Mouse (Mus musculus): Measurements from ENCODE around the gene Gm13277. TPM values are rescaled to one million over a fixed set of nuclear protein-coding genes. Genes with fewer than 3 reads are reported as not detected.
"Not testable (repeated sequence)": the region's sequence is repeated elsewhere in the genome, so short reads cannot be mapped to it uniquely, and the experiment has no call there.

Gene Gm13277
- polyA plus RNA-seq, 1 experiment = not detected

DNA sequence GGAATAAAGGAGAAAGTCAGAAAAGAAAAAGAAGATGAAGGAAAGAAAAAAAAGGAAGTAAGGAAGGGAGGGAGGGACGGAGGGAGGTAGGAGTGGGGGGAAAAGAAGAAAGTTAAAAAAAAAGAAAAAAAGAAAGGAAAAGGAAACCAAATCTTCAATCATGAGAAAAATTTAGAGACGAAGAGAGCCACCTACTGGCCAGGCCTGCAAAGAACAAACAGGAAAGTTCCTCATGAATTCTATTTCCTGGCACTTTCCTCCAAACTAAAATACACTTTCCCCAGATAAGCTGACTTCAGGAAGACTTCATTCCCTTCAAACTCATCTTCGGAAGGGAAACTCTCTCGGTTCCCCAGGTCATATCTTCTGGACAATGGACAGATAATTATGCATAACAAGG is 42.1 kb downstream of the Gm13277 start:
- peak; percentile 38 for DNase-seq (ENCODE audit: low read depth)
- peak; percentile 41; the same call in 1 of the 2 replicates for TF ChIP-seq CTCF (IDR thresholded peaks at IDR 0.05; ENCODE audit: borderline replicate concordance, extremely low read depth, insufficient read depth, insufficient read length)
- no peak for TF ChIP-seq POLR2A (IDR thresholded peaks at IDR 0.05; ENCODE audit: borderline replicate concordance, extremely low read depth, insufficient read depth, insufficient read length, poor library complexity, severe bottlenecking)

GRCm38 (mm10) chr4:88835225-88835624 is 46.8 kb downstream of the Gm13277 start, which contains the start of gene Ifna5:
Gene Ifna5 (plus strand): TSS chr4:88835525.
- not testable (repeated sequence) for DNase-seq (ENCODE audit: low read depth)

Other genes starting within 250 kb of the Gm13277 start
- gene Ifna15, start 230.4 kb upstream of the Gm13277 start, polyA plus RNA-seq (2012; rRNA removed) = not detected in 2 replicates
- not detected in 2 replicates for gene Ifna14, start 216.8 kb upstream of the Gm13277 start, polyA plus RNA-seq (2012; rRNA removed)
- not detected in 2 replicates for gene Ifna9, start 196.2 kb upstream of the Gm13277 start, polyA plus RNA-seq (2012; rRNA removed)
- gene Ifna12, start 185.3 kb upstream of the Gm13277 start, polyA plus RNA-seq (2012; rRNA removed) = not detected in 2 replicates
- gene C87499, start 154.2 kb upstream of the Gm13277 start, polyA plus RNA-seq (2012; rRNA removed) = not detected in 2 replicates
- gene Ifna13, start 144.2 kb upstream of the Gm13277 start, polyA plus RNA-seq (2012; rRNA removed) = not detected in 2 replicates
- not detected in 2 replicates for gene Ifna16, start 111.7 kb upstream of the Gm13277 start, polyA plus RNA-seq (2012; rRNA removed)
- not detected in 2 replicates for gene Ifna2, start 104.7 kb upstream of the Gm13277 start, polyA plus RNA-seq (2012; rRNA removed)
- gene Ifnab, start 97.3 kb upstream of the Gm13277 start, polyA plus RNA-seq (2012; rRNA removed) = not detected in 2 replicates
- gene Gm26566, start 66.8 kb upstream of the Gm13277 start, polyA plus RNA-seq (2012; rRNA removed) = 1.2 and 2.4 TPM in 2 replicates
- gene Klhl9, start 66.2 kb upstream of the Gm13277 start, polyA plus RNA-seq (2012; rRNA removed) = 45.5 and 69.0 TPM in 2 replicates
- not detected in 2 replicates for gene Gm13271, start 33.8 kb upstream of the Gm13277 start, polyA plus RNA-seq (2012; rRNA removed)
- not detected in 2 replicates for gene Gm13283, start 28.5 kb upstream of the Gm13277 start, polyA plus RNA-seq (2012; rRNA removed)
- not detected in 2 replicates for gene Gm13290, start 14.8 kb upstream of the Gm13277 start, polyA plus RNA-seq (2012; rRNA removed)
- not detected in 2 replicates for gene Gm13289, start 11.7 kb upstream of the Gm13277 start, polyA plus RNA-seq (2012; rRNA removed)
- 0.11 TPM in 1 of 2 replicates, not detected in the other for gene Gm13272, start 8.8 kb upstream of the Gm13277 start, polyA plus RNA-seq (2012; rRNA removed)
- gene Ifnz, start 6.5 kb upstream of the Gm13277 start, polyA plus RNA-seq (2012; rRNA removed) = not detected in 2 replicates
- not detected in 2 replicates for gene Gm13276, start 2.9 kb upstream of the Gm13277 start, polyA plus RNA-seq (2012; rRNA removed)
- not detected in 2 replicates for gene Gm13278, start 2.9 kb downstream of the Gm13277 start, polyA plus RNA-seq (2012; rRNA removed)
- not detected in 2 replicates for gene Gm13275, start 5.9 kb downstream of the Gm13277 start, polyA plus RNA-seq (2012; rRNA removed)
- gene Gm13279, start 8.8 kb downstream of the Gm13277 start, polyA plus RNA-seq (2012; rRNA removed) = not detected in 2 replicates
- gene Gm13285, start 11.0 kb downstream of the Gm13277 start, polyA plus RNA-seq (2012; rRNA removed) = not detected in 2 replicates
- not detected in 2 replicates for gene Gm13287, start 14.6 kb downstream of the Gm13277 start, polyA plus RNA-seq (2012; rRNA removed)
- gene Gm13288, start 16.9 kb downstream of the Gm13277 start, polyA plus RNA-seq (2012; rRNA removed) = not detected in 2 replicates
- 0.15 TPM in 1 of 2 replicates, not detected in the other for gene Ifna7, start 27.6 kb downstream of the Gm13277 start, polyA plus RNA-seq (2012; rRNA removed)
- gene Ifna11, start 31.3 kb downstream of the Gm13277 start, polyA plus RNA-seq (2012; rRNA removed) = not detected in 2 replicates
- gene Ifna6, start 38.8 kb downstream of the Gm13277 start, polyA plus RNA-seq (2012; rRNA removed) = not detected in 2 replicates
- not detected in 2 replicates for gene Ifna5, start 46.9 kb downstream of the Gm13277 start, polyA plus RNA-seq (2012; rRNA removed)
- not detected in 2 replicates for gene Ifna4, start 53.2 kb downstream of the Gm13277 start, polyA plus RNA-seq (2012; rRNA removed)
- gene Ifna1, start 61.5 kb downstream of the Gm13277 start, polyA plus RNA-seq (2012; rRNA removed) = not detected in 2 replicates
- gene Ifne, start 91.6 kb downstream of the Gm13277 start, polyA plus RNA-seq (2012; rRNA removed) = not detected in 2 replicates

All from brain, embryonic 14.5 days (tissue).